Mouse (Mus musculus) liver, embryonic 14.5 days (tissue): ENCODE results near the gene Zc3h4.

ENCODE experiments used
- CTCF ChIP-seq: IDR thresholded peaks from 2 replicates; pipeline ENCODE4 v1.5.1; 2016; ENCODE audit warnings: antibody characterized with exemption, low read depth, control low read depth
- EP300 ChIP-seq: IDR thresholded peaks from 2 replicates; pipeline ENCODE4 v1.6.1; 2016; ENCODE audit warnings: antibody characterized with exemption, low read depth

DNA sequence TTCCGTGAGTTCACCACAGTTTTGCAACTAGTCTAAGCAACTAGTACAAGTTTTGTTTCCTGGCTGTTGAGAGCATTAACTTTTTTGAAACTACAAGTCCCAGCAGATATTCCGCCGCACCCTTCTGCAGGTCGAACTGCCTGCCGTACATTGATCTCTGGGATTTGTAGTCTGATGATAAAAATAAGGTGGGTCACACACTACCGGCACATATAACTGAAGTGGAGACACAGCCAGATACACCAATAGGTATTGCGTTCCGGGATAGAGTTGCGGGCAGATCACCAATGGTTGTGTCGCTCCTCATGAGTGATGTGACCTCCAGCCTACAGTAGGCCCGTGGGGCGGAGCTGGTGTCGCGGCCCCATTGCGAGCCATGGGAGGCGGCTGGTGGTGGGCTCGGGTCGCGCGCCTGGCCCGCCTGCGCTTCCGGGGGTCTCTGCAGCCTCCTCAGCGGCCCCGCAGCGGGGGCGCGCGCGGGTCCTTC is 51.9 kb downstream of the Zc3h4 start, which contains the start of gene Tmem160:
- TF ChIP-seq CTCF (no peak), EP300 (no peak)
